Mouse (Mus musculus) testis, adult 2 months (tissue): Measurements from ENCODE around the gene Olfr1043.

Source experiments
- CTCF ChIP-seq: fragments of 200-500 bp; IDR thresholded peaks from 2 replicates; pipeline ENCODE4 v1.5.1; 2012; ENCODE audit warnings: low read depth, mild to moderate bottlenecking, inconsistent platforms, low read length, moderate library complexity; ENCODE audit not compliant: control insufficient read depth, insufficient read depth, insufficient replicate concordance
- POLR2A ChIP-seq: fragments of 200-500 bp; IDR thresholded peaks from 2 replicates; pipeline ENCODE4 v1.6.1; 2012; ENCODE audit warnings: low read depth, mild to moderate bottlenecking, inconsistent platforms, low read length, moderate library complexity; ENCODE audit not compliant: control insufficient read depth

GRCm38 (mm10) chr2:86161738-86162137, 5.6 kb downstream of the Olfr1043 start, which contains the start of gene Olfr1042:
- no peak for TF ChIP-seq CTCF
- TF ChIP-seq POLR2A: no peak
